Mouse (Mus musculus) bone marrow macrophage, adult 2 months (primary cell): ENCODE results near the gene Gsdma3. TPM values are rescaled to one million over a fixed set of nuclear protein-coding genes. Genes with fewer than 3 reads are reported as not detected.
A peak's percentile ranks its signal among the peaks of the same experiment; 100 is the strongest.
"Not testable (repeated sequence)": the region's sequence is repeated elsewhere in the genome, so short reads cannot be mapped to it uniquely, and the experiment has no call there.

Source experiments
- H3K27ac ChIP-seq: 2 replicates; pipeline ENCODE4 v1.5.1; 2012; ENCODE audit warnings: low read depth, low read length; ENCODE audit not compliant: insufficient read depth
- H3K4me1 ChIP-seq: 2 replicates; pipeline ENCODE4 v1.6.1; 2012; ENCODE audit warnings: low read length; ENCODE audit not compliant: control insufficient read depth, insufficient read depth
- H3K4me3 ChIP-seq: 2 replicates; pipeline ENCODE4 v1.5.1; 2012; ENCODE audit warnings: mild to moderate bottlenecking, low read length, moderate library complexity; ENCODE audit not compliant: insufficient read depth
- CTCF ChIP-seq: IDR thresholded peaks from 2 replicates; pipeline ENCODE4 v1.5.1; 2012; ENCODE audit warnings: low read depth, mild to moderate bottlenecking, low read length, moderate library complexity
- POLR2A ChIP-seq: IDR thresholded peaks from 2 replicates; pipeline ENCODE4 v1.6.1; 2012; ENCODE audit warnings: mild to moderate bottlenecking, low read depth, low read length, borderline replicate concordance
- polyA plus RNA-seq: library from polyadenylated mRNA; stranded (reverse); fragments of >200 nt; gene quantifications from 2 replicates; pipeline ENCODE4 v1.2.4, GENCODE M21; 2012; ENCODE audit not compliant: missing spikeins, insufficient read depth, insufficient read length

The Gsdma3 gene
- polyA plus RNA-seq, 1 experiment: not detected

DNA sequence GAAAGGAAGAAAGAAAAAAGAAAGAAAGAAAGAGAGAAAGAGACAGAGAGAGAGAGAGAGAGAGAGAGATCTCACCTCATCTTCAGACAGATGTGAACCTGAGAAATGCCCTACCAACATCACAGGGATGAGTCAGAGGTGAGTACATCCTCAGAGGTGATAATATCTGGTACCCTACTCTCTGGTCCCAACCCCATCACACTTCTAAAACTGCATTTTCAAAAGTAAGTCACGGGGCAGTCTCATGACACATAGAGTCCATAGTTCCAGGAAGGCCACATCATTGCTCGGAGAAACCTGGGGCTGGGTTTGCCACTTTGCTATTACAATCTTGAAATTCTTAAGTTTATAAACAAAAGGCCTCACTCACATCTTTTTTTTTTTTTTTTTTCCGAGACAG, 30.2 kb upstream of the Gsdma3 start:
- no peak for TF ChIP-seq CTCF
- no peak for TF ChIP-seq POLR2A
- no peak overlapping the region for H3K4me3 ChIP-seq
- no peak overlapping the region for H3K27ac ChIP-seq
- H3K4me1 ChIP-seq: no peaks in the 10 kb centered on the region

DNA sequence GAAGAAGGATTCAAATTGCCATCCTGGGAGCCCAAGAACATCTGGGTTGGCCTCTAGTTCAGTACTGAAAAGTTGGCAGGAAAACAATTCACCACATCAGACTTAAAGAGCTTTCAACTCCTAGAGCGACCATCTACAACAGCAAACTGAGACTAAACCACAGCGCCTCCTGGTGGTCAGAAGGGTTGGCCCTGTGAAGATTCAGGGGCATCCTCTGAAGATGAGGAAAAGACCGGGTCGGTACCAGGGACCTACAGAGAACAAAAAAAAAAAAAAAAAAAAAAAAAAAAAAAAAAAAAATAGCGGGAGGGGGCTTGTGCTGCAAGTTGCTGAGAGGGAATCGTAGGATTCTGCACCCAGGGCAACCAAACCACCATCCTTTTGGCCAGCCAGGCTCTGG, 28.8 kb upstream of the Gsdma3 start:
- Histone ChIP-seq H3K4me1 (no peaks in the 10 kb centered on the region), H3K27ac (no peak overlapping the region), H3K4me3 (no peak overlapping the region)
- TF ChIP-seq POLR2A: no peak
- peak; percentile 75 for TF ChIP-seq CTCF

DNA sequence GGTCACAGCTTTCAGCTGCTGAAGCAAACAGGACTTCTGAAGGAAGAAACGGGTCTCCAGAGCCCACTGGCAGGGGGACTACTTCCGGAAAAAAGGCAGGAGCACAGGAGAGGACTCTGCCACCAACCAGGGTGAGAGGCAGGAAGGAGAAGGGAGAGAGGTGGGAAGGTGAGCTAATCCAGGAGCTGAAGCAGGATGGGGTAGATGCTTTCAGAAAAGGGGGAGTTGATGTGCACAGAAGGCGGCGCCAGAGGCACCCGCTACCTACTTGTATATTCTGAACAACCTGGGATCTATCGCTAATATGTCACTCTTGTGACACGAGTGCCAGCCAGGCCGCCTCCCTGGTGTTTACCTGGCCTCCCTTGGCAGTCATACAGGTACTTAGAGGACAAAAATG, 28.2 kb upstream of the Gsdma3 start, which contains the start of gene Lrrc3c:
Gene Lrrc3c (plus strand): TSS at position 301 of the 400 bp plus-strand sequence.
- Histone ChIP-seq H3K27ac (no peak within 1 kb of the TSS), H3K4me1 (no peaks in the 10 kb centered on the region), H3K4me3 (no peak within 1 kb of the TSS)
- no peak for TF ChIP-seq POLR2A
- TF ChIP-seq CTCF: no peak

DNA sequence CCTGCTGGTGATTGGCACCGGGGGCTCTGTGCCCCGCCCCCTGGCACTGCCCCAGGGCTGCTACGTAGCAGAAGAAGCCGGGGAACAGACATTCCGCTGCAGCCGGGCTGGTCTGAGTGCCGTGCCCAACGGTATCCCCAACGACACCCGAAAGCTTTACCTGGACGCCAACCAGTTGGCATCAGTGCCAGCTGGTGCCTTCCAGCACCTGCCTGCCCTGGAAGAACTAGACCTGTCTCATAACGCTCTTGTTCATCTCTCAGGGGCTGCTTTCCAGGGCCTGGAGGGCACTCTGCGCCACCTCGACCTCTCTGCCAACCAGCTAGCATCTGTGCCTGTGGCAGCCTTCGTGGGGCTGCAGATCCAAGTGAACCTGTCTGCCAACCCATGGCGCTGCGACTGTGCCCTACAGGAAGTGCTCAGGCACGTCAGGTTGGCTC, 27.3 kb upstream of the Gsdma3 start:
- H3K27ac ChIP-seq: no peak overlapping the region
- H3K4me1 ChIP-seq: no peaks in the 10 kb centered on the region
- no peak overlapping the region for H3K4me3 ChIP-seq
- no peak for TF ChIP-seq CTCF
- TF ChIP-seq POLR2A: no peak

DNA sequence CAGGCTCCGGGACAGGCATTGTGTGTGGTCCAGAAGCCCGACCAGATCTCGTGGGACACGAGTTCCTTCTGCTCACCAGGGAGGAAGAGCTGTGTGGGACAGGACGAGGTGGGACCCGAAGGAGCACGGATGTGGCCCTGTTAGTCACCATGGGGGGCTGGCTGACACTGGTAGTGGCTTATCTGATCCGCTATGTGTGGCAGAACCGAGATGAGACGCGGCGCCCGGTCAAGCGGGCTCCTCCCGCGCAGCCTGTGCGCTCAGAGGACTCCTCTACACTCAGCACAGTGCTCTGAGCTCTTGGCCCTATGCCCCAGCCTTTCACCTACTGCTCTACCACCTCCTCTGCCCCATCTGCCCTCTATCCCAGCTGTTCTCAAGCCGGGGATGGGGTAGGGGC, 26.9 kb upstream of the Gsdma3 start:
- Histone ChIP-seq H3K27ac (no peak overlapping the region), H3K4me1 (no peaks in the 10 kb centered on the region), H3K4me3 (no peak overlapping the region)
- no peak for TF ChIP-seq POLR2A
- no peak for TF ChIP-seq CTCF

DNA sequence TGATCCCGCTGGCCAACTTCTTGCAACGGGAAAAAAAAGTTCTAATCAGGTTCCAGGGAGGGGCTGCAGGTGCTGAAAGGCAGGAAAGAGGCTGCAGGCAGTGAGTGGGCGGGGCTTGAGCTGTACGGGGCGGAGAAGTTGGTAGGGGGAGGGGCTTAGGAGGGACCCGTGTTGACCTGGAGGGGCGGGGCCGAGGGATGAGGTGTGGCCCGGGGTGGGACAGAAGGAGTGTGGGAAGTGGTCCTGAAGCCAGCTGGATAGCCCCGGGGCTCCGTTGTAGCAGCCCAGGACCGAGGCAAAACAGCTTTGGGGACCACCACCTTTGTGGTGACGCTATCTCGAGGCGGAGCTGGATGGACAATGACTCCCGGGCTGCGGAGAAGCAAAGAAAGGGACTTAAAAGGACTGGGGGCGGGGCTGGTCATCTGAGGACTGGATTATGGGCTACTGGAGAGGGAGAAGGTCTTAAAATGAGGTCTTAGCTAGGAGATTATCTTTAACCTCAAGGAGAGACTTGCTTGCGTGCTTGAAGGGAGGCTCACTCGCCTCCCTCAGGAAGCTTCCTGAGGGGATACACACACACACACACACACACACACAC, 24.0 kb upstream of the Gsdma3 start:
- TF ChIP-seq POLR2A (no peak), CTCF (no peak)
- Histone ChIP-seq H3K4me1 (no peaks in the 10 kb centered on the region), H3K27ac (no peak overlapping the region), H3K4me3 (no peak overlapping the region)

DNA sequence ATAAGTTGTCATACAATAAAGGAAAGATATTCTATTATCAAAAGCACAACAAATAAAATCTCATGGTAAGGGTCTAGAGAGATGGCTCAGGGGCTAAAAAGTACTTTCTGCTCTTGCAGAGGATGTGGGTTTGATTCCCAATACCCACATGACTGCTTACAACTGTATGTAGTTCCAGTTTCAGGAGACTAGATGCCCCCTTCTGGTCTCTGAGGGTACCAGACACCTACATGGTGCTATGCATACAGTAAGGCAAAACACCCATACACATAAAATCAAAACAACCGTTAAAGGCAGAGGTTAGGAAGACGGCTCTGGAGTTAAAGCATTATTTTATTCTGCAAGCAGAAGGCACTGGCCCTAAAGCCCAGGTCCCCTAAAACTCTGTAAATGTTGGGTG, 22.2 kb upstream of the Gsdma3 start:
- no peak for TF ChIP-seq CTCF
- no peak for TF ChIP-seq POLR2A
- no peaks in the 10 kb centered on the region for H3K4me1 ChIP-seq
- no peak overlapping the region for H3K27ac ChIP-seq
- H3K4me3 ChIP-seq: no peak overlapping the region

DNA sequence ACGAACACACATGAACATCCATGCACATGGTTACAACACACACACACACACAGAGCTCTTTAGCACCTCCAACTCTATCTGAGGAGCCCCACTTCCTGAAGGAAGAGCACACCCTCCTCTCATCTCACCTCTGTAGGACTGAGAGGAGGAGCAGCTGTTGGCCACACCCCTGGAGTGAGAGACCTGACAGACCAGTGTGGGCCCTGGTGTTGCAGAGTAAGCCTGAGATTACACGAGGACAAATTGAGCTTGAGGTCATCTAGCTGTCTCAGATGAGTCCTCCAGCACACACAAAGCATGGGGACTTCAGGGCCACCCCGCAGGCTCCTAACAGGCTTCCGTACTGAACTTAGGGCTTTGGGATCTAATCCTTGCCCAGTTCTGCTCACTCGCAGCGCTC, 21.2 kb upstream of the Gsdma3 start:
- H3K4me1 ChIP-seq: not testable (repeated sequence)

DNA sequence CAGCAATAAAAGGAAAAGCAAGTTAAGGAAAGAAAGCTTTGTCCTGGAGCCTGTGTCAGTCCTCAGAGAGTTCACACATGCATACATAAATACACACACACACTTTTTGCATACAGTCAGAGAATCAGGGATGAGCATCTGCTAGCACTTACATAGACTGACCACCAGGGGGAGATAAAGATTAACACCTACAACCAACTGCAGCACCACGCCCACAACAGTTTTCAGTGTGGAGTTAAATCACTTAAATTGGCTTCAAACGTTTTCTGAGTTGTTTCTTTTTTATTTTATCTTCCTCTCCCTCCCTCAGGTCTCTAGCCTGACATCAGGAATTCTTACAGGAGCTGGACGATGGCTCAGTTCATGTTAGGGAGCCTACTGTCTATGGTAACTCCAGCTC, 19.4 kb upstream of the Gsdma3 start:
- H3K27ac ChIP-seq: no peak overlapping the region
- no peak for TF ChIP-seq CTCF
- TF ChIP-seq POLR2A: no peak
- no peaks in the 10 kb centered on the region for H3K4me1 ChIP-seq
- H3K4me3 ChIP-seq: no peak overlapping the region

More for the DNA sequence above, 21.2 kb upstream of the Gsdma3 start:
- not testable (repeated sequence) for H3K4me3 ChIP-seq, H3K27ac ChIP-seq

DNA sequence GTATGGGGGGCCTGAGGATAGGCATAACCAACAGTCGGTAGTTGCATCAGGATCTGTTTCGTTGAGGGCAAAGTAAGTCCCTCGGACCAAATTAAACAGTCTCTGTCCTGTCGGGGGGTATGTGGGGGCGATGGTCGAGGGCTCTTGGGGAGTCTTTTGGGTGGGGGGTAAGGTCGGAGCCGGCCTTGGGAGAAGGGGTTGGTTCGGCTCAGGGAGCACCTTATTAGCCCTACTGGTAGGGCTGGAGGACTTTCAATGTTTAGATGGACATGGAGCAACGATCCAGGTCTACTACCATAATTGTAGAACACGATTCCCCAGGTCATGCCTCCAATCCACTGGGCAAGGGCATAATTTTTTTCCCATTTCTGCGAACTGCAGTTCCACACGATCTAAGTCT, 5.4 kb upstream of the Gsdma3 start:
- no peak overlapping the region for H3K27ac ChIP-seq
- TF ChIP-seq POLR2A (no peak), CTCF (no peak)
- H3K4me3 ChIP-seq: no peak overlapping the region
- H3K4me1 ChIP-seq: no peaks in the 10 kb centered on the region

DNA sequence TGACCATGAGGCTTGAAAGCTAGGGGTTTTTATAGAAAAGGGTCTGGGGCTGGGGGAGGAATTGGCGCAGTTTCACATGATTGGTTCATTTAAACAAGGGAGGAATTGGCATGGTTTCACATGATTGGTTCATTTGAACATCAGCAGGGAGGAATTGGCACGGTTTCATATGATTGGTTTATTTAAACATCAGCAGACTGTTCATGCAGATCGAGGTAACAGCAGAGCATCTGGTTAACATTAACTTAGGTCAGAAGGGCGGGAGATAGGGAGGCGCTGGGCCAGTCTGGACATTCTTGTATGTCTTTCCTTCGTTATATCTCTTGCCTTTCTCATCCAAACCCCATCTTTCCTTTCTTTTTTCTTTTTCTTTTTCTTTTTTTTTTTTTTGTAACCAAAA, 2.2 kb upstream of the Gsdma3 start:
- not testable (repeated sequence) for H3K27ac ChIP-seq, H3K4me1 ChIP-seq, H3K4me3 ChIP-seq

DNA sequence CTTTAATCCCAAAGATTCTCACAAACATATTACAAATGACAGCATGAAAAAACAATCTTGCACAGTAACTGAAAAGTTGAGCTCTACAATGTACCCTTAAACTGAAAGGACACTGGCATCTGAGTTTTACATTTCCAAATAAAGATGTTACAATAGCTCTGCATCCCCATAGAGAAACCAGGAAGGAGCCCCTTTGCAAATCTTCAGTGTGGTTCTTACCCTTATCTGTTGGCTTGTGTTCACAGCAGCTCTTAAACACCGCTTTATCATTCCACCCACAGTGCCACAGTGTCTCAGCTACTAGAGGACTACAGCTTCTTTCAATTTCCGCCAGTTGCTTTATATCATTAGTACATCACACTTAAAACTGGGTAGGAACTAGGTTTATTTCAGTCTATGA, 1.8 kb upstream of the Gsdma3 start:
- not testable (repeated sequence) for H3K4me1 ChIP-seq, H3K4me3 ChIP-seq, H3K27ac ChIP-seq
